Mouse (Mus musculus): Measurements from ENCODE around the gene Tgfb3.

Gene Tgfb3

GRCm38 (mm10) chr12:86078553-86079201 is at the start of gene Tgfb3:
Gene Tgfb3, minus strand, starts transcription at chr12:86079041.
- DNase-seq (ENCODE audit: low spot score in 2 of 2), result no peak

- DNase-seq (ENCODE audit: low spot score in 2 of 2), result no peak
Measured at GRCm38 (mm10) chr12:86128122-86128521, 49.3 kb upstream of the Tgfb3 start.

DNA sequence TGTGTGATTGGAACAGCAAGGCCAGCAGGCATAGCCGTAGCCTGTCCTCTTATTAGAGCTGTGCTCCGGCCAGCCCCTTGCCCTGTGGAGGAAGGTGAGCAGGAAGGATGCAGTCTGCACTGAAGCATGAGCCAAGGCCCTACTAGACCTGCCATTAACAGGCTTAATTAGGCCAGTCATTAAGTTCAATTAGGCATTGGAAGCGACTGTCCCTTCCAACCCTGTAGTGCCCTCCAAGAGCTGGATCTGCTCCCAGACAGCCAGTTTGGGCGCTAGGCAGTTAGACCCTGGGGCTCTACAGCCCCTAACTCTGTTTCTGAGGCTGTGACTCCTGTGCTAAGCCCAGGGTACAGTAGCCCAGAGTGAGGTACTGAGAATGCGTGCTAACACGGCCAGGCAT is 45.2 kb upstream of the Tgfb3 start:
- no peak for DNase-seq (ENCODE audit: low spot score in 2 of 2)

GRCm38 (mm10) chr12:86116295-86116835 is 37.5 kb upstream of the Tgfb3 start:
- DNase-seq (ENCODE audit: low spot score in 2 of 2), result no peak

- peak in 1 of 2 experiments; percentile 25 for DNase-seq (ENCODE audit: low spot score in 2 of 2)
Measured at GRCm38 (mm10) chr12:86110637-86111036, 31.8 kb upstream of the Tgfb3 start.

- DNase-seq (ENCODE audit: low spot score in 2 of 2), result no peak
Measured at GRCm38 (mm10) chr12:86109531-86109930, 30.7 kb upstream of the Tgfb3 start.

DNA sequence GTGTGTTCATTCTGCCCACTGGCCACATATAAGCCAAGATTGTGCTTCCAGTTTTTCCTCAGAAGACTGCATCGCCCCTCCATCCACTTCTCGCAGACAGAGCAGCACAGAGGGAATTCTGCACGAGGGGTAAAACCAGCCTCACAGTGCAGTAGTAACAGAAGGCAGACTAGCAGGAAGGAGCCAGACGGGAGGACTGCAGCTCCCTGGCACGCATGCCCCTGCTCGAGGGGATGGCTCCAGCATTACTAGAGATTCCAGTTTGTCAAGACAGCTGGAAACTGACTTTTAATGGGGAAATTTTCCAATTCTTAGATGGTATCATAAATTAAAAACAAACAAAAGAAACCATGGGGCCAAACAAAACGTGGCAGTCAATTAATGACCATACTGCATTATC is 28.8 kb upstream of the Tgfb3 start:
- DNase-seq (ENCODE audit: low spot score in 2 of 2), result no peak

DNA sequence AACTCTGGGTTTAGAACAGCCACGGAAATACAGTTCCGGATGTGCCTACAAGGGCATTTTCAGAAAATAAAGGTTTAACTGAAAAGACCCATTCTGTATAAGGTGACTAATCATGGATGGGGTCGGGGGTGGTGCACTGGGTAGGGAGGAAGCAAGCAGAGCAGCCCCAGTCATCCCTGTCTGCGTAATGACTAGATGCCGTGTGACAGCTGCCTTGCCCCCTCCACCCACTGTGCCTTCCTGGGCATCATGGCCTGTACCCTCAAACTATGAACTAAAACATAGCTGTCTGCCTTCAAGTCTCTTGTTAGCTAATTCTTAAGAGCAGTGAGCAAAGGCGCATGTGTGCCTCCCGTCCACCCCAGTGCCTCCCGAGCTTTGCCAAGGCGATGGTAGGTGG is 27.2 kb upstream of the Tgfb3 start:
- DNase-seq (ENCODE audit: low spot score in 2 of 2), result no peak

- DNase-seq (ENCODE audit: low spot score in 2 of 2), result no peak
Measured at GRCm38 (mm10) chr12:86105546-86105945, 26.7 kb upstream of the Tgfb3 start.

DNA sequence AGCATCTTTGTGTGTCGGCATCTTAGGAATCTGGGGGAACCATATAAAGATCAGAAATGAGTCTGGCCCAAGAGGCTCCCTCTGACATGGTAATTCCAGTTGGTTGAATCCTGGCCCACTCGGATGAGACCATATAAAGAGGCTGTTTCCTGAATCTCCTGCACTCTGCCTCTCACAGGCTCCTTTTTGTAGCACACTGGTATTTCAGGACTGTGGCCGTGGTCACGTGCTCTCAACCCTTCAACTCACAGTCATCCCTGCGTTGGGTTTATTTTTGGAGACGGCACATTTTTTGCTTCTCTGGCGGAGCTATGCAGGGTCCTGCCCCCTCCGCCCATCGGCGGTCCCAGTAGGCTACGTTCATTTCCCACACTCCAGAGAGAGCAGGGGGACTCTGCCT is 25.5 kb upstream of the Tgfb3 start:
- no peak for DNase-seq (ENCODE audit: low spot score in 2 of 2)

DNA sequence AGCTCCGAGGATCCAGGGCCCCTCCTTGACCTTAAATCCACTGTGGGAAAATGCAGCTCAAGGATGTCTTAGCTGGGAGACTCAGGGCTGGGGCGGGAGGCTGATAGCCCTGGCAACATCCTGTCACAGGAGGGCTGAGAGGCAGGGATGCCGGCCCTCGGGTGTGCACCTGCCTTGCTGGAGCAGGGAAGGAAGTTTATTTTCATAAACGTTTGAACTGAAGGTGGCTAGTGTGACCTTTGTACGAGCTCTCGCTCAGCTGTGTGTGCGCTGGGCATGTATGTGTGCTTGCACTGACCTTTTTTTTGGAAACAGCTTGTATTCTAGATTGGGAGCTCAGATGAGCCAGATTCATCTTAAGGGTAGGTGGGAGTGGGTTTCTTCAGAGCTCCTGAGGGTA is 25.0 kb upstream of the Tgfb3 start:
- DNase-seq (ENCODE audit: low spot score in 2 of 2), result no peak

GRCm38 (mm10) chr12:86103391-86103790 is 24.6 kb upstream of the Tgfb3 start:
- no peak for DNase-seq (ENCODE audit: low spot score in 2 of 2)

DNA sequence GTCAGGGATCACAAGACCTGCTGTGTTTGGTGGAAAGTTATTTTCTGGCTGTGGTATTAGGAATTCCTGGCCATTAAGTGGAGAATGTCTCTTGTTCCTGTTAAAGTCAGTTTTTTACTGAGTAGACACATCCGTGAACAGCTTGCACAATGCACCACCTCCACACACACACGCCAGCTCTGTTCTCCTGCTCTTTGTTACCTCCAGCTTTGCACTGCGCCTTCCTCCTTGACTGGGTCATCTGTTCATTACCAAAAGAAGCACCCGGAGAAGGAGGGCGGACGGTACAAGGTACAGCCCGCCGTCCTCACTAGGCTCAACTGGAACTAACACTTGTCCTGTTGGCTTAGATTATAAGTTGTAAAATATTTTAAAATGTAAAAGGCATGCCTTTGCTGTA is 23.8 kb upstream of the Tgfb3 start:
- no peak for DNase-seq (ENCODE audit: low spot score in 2 of 2)

- no peak for DNase-seq (ENCODE audit: low spot score in 2 of 2)
Measured at GRCm38 (mm10) chr12:86100711-86101110, 21.9 kb upstream of the Tgfb3 start.

DNA sequence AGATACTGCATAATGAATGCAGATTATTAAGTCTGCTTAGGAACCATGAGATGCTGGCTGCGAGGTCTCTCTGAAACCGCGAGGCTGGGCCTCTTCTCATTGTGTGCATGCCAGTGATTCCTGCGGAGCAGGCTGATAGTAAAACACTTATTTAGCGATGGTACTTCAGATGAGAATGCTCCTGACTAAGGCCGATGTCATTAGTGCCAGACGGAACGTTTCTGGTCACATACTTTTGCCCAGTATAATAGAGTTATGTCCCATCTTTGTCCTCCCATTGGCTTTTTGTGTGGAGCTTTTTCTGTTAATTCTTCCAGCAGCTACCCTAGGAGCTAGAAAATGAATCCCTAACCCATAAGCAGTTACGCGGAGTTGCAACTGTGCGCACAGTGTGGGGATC is 18.9 kb upstream of the Tgfb3 start:
- DNase-seq (ENCODE audit: low spot score in 2 of 2), result no peak

DNA sequence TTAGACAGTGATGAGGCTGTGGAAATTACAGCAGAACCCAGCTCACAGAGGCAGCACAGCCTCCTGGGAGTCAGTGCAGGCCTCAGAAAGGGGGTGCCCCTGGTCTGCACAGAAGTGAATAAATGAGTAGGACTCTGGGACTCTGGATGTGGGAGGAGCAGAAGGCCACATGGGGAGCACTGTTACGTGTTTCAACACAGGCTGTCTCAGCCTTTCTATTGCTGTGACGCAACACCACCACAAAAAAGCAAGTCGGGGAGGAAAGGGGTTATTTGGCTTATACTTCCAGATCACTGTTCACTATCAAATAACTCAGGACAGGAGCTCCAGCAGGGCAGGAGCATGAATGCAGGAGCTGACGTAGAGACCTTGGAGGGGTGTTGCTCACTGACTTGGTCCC is 17.0 kb upstream of the Tgfb3 start:
- no peak for DNase-seq (ENCODE audit: low spot score in 2 of 2)

- no peak for DNase-seq (ENCODE audit: low spot score in 2 of 2)
Measured at GRCm38 (mm10) chr12:86094075-86094474, 15.2 kb upstream of the Tgfb3 start.

GRCm38 (mm10) chr12:86091601-86092132 is 12.8 kb upstream of the Tgfb3 start:
- DNase-seq (ENCODE audit: low spot score in 2 of 2), result no peak

GRCm38 (mm10) chr12:86090764-86091163 is 11.9 kb upstream of the Tgfb3 start:
- DNase-seq (ENCODE audit: low spot score in 2 of 2), result no peak

- DNase-seq (ENCODE audit: low spot score in 2 of 2), result no peak
Measured at GRCm38 (mm10) chr12:86088042-86088441, 9.2 kb upstream of the Tgfb3 start.

DNA sequence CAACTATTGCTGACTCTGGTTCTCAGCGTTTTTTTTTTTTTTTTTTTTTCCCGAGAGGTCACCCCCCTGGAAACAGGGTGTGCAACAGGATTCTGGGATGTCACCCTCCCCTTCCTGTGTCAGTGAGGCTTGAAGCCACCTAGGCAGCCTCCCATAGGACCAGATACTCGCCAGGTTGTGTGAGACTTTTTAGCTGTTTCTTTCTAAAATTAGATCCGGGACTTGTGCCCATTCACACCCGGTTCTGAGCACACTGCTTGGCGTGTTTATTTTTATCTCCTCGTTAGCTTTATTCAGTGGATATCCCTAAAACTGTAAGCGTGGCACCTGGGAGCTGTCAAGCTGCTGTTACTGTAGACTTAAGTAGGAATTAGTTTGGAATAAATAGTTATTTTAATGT is 7.7 kb upstream of the Tgfb3 start:
- no peak for DNase-seq (ENCODE audit: low spot score in 2 of 2)

- no peak for DNase-seq (ENCODE audit: low spot score in 2 of 2)
Measured at GRCm38 (mm10) chr12:86085873-86086272, 7.0 kb upstream of the Tgfb3 start.

- peak in 1 of 2 experiments; percentile 17 for DNase-seq (ENCODE audit: low spot score in 2 of 2)
Measured at GRCm38 (mm10) chr12:86082481-86083012, 3.7 kb upstream of the Tgfb3 start, which contains the start of gene Ift43. Gene Ift43, plus strand, starts transcription at chr12:86082541.

Data from spleen, postnatal 14 days (tissue).